Mouse (Mus musculus) embryonic facial prominence, embryonic 14.5 days (tissue): ENCODE measurements around the gene Ccl27a. TPM values are rescaled to one million over a fixed set of nuclear protein-coding genes. Genes with fewer than 3 reads are reported as not detected.

Experiments used
- ATAC-seq: fragments of 200-750 bp; cut with Nextera tagmentation; 2 replicates; pipeline ENCODE4 v1.8.0; 2017; ENCODE audit warnings: low read depth, moderate number of reproducible peaks, moderate TSS enrichment
- DNase-seq: peaks from one replicate; pipeline ENCODE4 v3.0.0-alpha.2; 2015; ENCODE audit warnings: low spot score
- H3K27ac ChIP-seq: fragments of 300-500 bp; sonication (generic); replicated peaks from 2 replicates; pipeline ENCODE4 v1.5.1; 2014; ENCODE audit warnings: low read depth, mild to moderate bottlenecking, low read length, moderate library complexity
- H3K27me3 ChIP-seq: fragments of 300-500 bp; sonication (generic); replicated peaks from 2 replicates; pipeline ENCODE4 v1.6.1; 2014; ENCODE audit warnings: low read length; ENCODE audit not compliant: control insufficient read depth, insufficient read depth
- H3K36me3 ChIP-seq: fragments of 300-500 bp; sonication (generic); 2 replicates; pipeline ENCODE4 v1.6.1; 2014; ENCODE audit warnings: low read length, mixed read lengths; ENCODE audit not compliant: control insufficient read depth, insufficient read depth
- H3K4me1 ChIP-seq: fragments of 300-500 bp; sonication (generic); 2 replicates; pipeline ENCODE4 v1.6.1; 2014; ENCODE audit warnings: antibody characterized with exemption, low read length; ENCODE audit not compliant: control insufficient read depth, insufficient read depth
- H3K4me2 ChIP-seq: fragments of 300-500 bp; sonication (generic); 2 replicates; pipeline ENCODE4 v1.6.1; 2014; ENCODE audit warnings: low read depth, mild to moderate bottlenecking, low read length, moderate library complexity, mixed read lengths
- H3K4me3 ChIP-seq: fragments of 300-500 bp; sonication (generic); 2 replicates; pipeline ENCODE4 v1.5.1; 2014; ENCODE audit warnings: low read depth, mild to moderate bottlenecking, low read length
- H3K9ac ChIP-seq: fragments of 300-500 bp; sonication (generic); 2 replicates; pipeline ENCODE4 v1.6.1; 2014; ENCODE audit warnings: low read depth, mild to moderate bottlenecking, low read length, moderate library complexity, mixed read lengths
- H3K9me3 ChIP-seq: fragments of 300-500 bp; sonication (generic); 2 replicates; pipeline ENCODE4 v1.6.1; 2016; ENCODE audit warnings: low read length; ENCODE audit not compliant: control insufficient read depth
- WGBS: fragments of 180-500 bp; shearing (Covaris S2); extraction: QIAGEN DNeasy Blood & Tissue Kit; methylation state at CpG from one replicate; pipeline ENCODE4 v1.1.7; 2014; 5-methylcytosine and 5-hydroxymethylcytosine counted together
- polyA plus RNA-seq: library from polyadenylated mRNA; unstranded; fragments of >200 nt; fragmentation: Nextera tagmentation; extraction: Ambion mirVana; gene quantifications from 2 replicates; pipeline ENCODE4 v1.2.1, GENCODE M21; 2014

Gene Ccl27a
- polyA plus RNA-seq, 1 experiment from 2014 or later: 41.4 TPM

- no peak for ATAC-seq
- H3K36me3 ChIP-seq: no peaks in the 10 kb centered on the region
- no peak overlapping the region for H3K4me3 ChIP-seq
- H3K9me3 ChIP-seq: no peaks in the 10 kb centered on the region
- no peak for DNase-seq
- WGBS: 19% methylated on average over 20 of the region's 20 CpGs
- no peak overlapping the region for H3K4me2 ChIP-seq
- no peak overlapping the region for H3K9ac ChIP-seq
- peaks cover 10% of the 10 kb centered on the region for H3K4me1 ChIP-seq
- H3K27me3 ChIP-seq: peaks cover 79% of the 10 kb centered on the region
- no peak overlapping the region for H3K27ac ChIP-seq
Observed at GRCm38 (mm10) chr4:41726826-41727621, 47.0 kb downstream of the Ccl27a start.

- peaks cover 21% of the 10 kb centered on the region; the same call in 1 of the 2 replicates for H3K36me3 ChIP-seq
- H3K9ac ChIP-seq: peak within 1 kb of the TSS; percentile 81
- under 1% methylated on average over 27 of the region's 27 CpGs for WGBS
- no peak within 1 kb of the TSS for H3K27ac ChIP-seq
- peaks cover 7% of the 10 kb centered on the region; the same call in 1 of the 2 replicates for H3K4me1 ChIP-seq
- no peaks in the 10 kb centered on the region for H3K9me3 ChIP-seq
- H3K4me3 ChIP-seq: peak within 1 kb of the TSS; percentile 65
- ATAC-seq (peak; percentile 96), DNase-seq (peak; percentile 99)
- peaks cover 42% of the 10 kb centered on the region for H3K27me3 ChIP-seq
- peak within 1 kb of the TSS; percentile 75 for H3K4me2 ChIP-seq
Observed at GRCm38 (mm10) chr4:41722918-41723351, 51.1 kb downstream of the Ccl27a start, which contains the start of gene Dctn3. TSS of gene Dctn3 (minus strand) at chr4:41723170.

Other genes with a start within 250 kb of the Ccl27a start
- 4.0 and 4.1 TPM in 2 replicates for gene Fam219a, start 204.7 kb downstream of the Ccl27a start, polyA plus RNA-seq
- 1.6 and 3.7 TPM in 2 replicates for gene Dnaic1, start 204.5 kb downstream of the Ccl27a start, polyA plus RNA-seq
- gene Enho, start 133.9 kb downstream of the Ccl27a start, polyA plus RNA-seq: 22.7 and 26.0 TPM in 2 replicates
- 12.8 and 13.0 TPM in 2 replicates for gene Cntfr, start 77.2 kb downstream of the Ccl27a start, polyA plus RNA-seq
- gene Il11ra1, start 74.3 kb downstream of the Ccl27a start, polyA plus RNA-seq: 317 and 362 TPM in 2 replicates
- 67.4 and 68.7 TPM in 2 replicates for gene Rpp25l, start 60.7 kb downstream of the Ccl27a start, polyA plus RNA-seq
- 112 and 117 TPM in 2 replicates for gene Dctn3, start 51.1 kb downstream of the Ccl27a start, polyA plus RNA-seq
- gene Arid3c, start 43.1 kb downstream of the Ccl27a start, polyA plus RNA-seq: 0.12 and 0.15 TPM in 2 replicates
- gene Galt, start 19.0 kb downstream of the Ccl27a start, polyA plus RNA-seq: 35.1 and 36.5 TPM in 2 replicates
- gene Sigmar1, start 18.1 kb downstream of the Ccl27a start, polyA plus RNA-seq: 77.9 and 79.7 TPM in 2 replicates
- 53.6 TPM in 1 of 2 replicates, not detected in the other for gene Gm21541, start 129.4 kb upstream of the Ccl27a start, polyA plus RNA-seq
- gene Gm20878, start 167.3 kb upstream of the Ccl27a start, polyA plus RNA-seq: 1.2 and 2.1 TPM in 2 replicates
- 0.53 and 0.64 TPM in 2 replicates for gene Fam205a4, start 191.8 kb upstream of the Ccl27a start, polyA plus RNA-seq